ENCODE assay signal across 42 mouse cellular contexts in the genomic region with DNA sequence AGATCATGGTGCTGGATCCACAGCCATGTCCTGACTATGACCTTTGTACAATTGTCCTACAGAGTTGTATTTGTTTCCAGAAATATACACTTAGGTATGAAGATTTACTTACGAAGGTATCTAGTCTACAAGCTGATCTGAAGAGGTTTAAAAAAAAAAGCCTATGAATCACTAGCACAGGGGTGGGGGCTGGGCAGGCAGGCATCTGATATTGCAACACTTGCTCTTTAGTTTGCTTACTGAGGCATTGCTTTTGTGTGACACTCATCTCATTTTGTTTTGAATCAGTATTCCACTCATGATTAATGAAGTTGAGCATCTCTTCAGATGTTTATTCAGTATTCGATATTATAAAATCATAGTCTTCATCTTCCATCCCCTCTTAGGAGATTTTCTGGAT. TPM values are rescaled to one million over a fixed set of nuclear protein-coding genes. Genes with fewer than 3 reads are reported as not detected.
DNase-seq lines count a peak whose midpoint lies in the region; TF ChIP-seq lines count a peak whose summit lies in the region.
"Had no signal": no experiment of that assay in that cellular context is flagged by ENCODE, and none has a peak within 500 bp of the region (broad histone marks: within the 10 kb centered on the region; RNA-seq: fewer than 3 reads in every experiment).

No protein-coding gene starts in this region.

- H3K4me3 ChIP-seq in myocyte = no peak overlapping the region
- H3K4me3 ChIP-seq: embryonic facial prominence, embryonic 10.5 days; embryonic facial prominence, embryonic 15.5 days; forebrain, embryonic 10.5 days; heart, embryonic 12.5 days; hindbrain, embryonic 13.5 days; left cerebral cortex, adult 2 months; limb, embryonic 12.5 days; midbrain, embryonic 10.5 days; midbrain, embryonic 15.5 days; stomach, embryonic 15.5 days had no signal

- no peaks in the 10 kb centered on the region for H3K27me3 ChIP-seq in myocyte (ENCODE audit: control insufficient read depth, insufficient read depth, insufficient read length)
- H3K27me3 ChIP-seq: embryonic facial prominence, embryonic 15.5 days; heart, embryonic 12.5 days; hindbrain, embryonic 13.5 days; limb, embryonic 12.5 days; midbrain, embryonic 15.5 days had no signal

- no peak overlapping the region for H3K4me2 ChIP-seq in myocyte (ENCODE audit: low read depth)
- H3K4me2 ChIP-seq: embryonic facial prominence, embryonic 15.5 days; heart, embryonic 12.5 days; hindbrain, embryonic 13.5 days; limb, embryonic 12.5 days; liver, embryonic 11.5 days; midbrain, embryonic 15.5 days; stomach, embryonic 15.5 days had no signal

- TF ChIP-seq POLR2A in myocyte (IDR thresholded peaks at IDR 0.05; ENCODE audit: insufficient read length, low read depth) = no peak

- no peak overlapping the region for H3ac ChIP-seq in myocyte (ENCODE audit: control insufficient read depth, insufficient read length)

- DNase-seq in adrenal gland, adult 8-10 months = peak; percentile 2
- DNase-seq in adrenal gland, postnatal 4 days (ENCODE audit: low spot score in 2 of 2) = no peak
- DNase-seq in lung, postnatal 36 days = peak; percentile 36
- no peak for DNase-seq in lung, postnatal 25 days (ENCODE audit: low spot score)
- peak; percentile 2 for DNase-seq in adrenal gland, postnatal 10 days
- DNase-seq in urinary bladder, adult 2 months (ENCODE audit: low spot score) = no peak
- DNase-seq in kidney, adult 18-20 months = no peak
- DNase-seq: B cell, adult 2 months; cerebellum, adult 8-10 months; cerebellum, postnatal 25 days; gastrocnemius, postnatal 25 days; heart, adult 11 months; heart, postnatal 4 days; kidney, adult 9 months; kidney, postnatal 14 days; liver, postnatal 0 days; right cerebral cortex, postnatal 25 days; thymus, postnatal 14 days had no signal

- H3K79me2 ChIP-seq in myocyte (ENCODE audit: control insufficient read depth, insufficient read depth) = no peaks in the 10 kb centered on the region

- no peaks in the 10 kb centered on the region for H3K36me3 ChIP-seq in myocyte (ENCODE audit: control insufficient read depth, insufficient read depth)
- H3K36me3 ChIP-seq: embryonic facial prominence, embryonic 10.5 days; embryonic facial prominence, embryonic 15.5 days; forebrain, embryonic 10.5 days; heart, embryonic 12.5 days; hindbrain, embryonic 13.5 days; limb, embryonic 12.5 days; midbrain, embryonic 10.5 days; midbrain, embryonic 15.5 days; stomach, embryonic 15.5 days had no signal

TF ChIP-seq in myocyte, 11 proteins besides CTCF, POLR2A, EP300 and RAD21:
- TF ChIP-seq CEBPB (IDR thresholded peaks at IDR 0.05; ENCODE audit: insufficient read depth, poor library complexity, severe bottlenecking) (peak; percentile 94), TCF3 (IDR thresholded peaks at IDR 0.05; ENCODE audit: insufficient read length, low read depth) (no peak)

RNA-seq across cellular contexts. Expression of a gene that starts 21.2 kb away (rescaled TPM):
- 1 to 10 TPM in 1 of 4 experiments, not detected in 3; 1.7 TPM for total RNA-seq in adrenal gland, adult 8-10 months (2022)
- total RNA-seq in adrenal gland, postnatal 4 days (2021) = not detected
- total RNA-seq in adrenal gland, postnatal 10 days (2021) = not detected
- polyA plus RNA-seq in myocyte (2012; fragmentation: generic; extraction: Trizol) = 1.3 TPM
- 42.3 and 62.3 TPM in 2 replicates for polyA plus RNA-seq in urinary bladder, adult 2 months (2012; rRNA removed)
- total RNA-seq: CH12.LX; ES-E14; layer of hippocampus, postnatal 14 days; left cerebral cortex, adult 2 months; left cerebral cortex, postnatal 25 days; megakaryocyte progenitor cell, adult 5-6 weeks; neutrophil, adult 5-6 weeks had no signal
- polyA plus RNA-seq: embryonic facial prominence, embryonic 10.5 days; embryonic facial prominence, embryonic 15.5 days; forebrain, embryonic 10.5 days; forebrain, embryonic 16.5 days; heart, embryonic 12.5 days; heart, postnatal 0 days; hindbrain, embryonic 13.5 days; intestine, embryonic 16.5 days; limb, embryonic 12.5 days; liver, embryonic 11.5 days; lung, embryonic 16.5 days; midbrain, embryonic 10.5 days; midbrain, embryonic 15.5 days; neural tube, embryonic 11.5 days; stomach, embryonic 15.5 days had no signal

RNA-seq across cellular contexts. Expression of a gene that starts 34.6 kb away (rescaled TPM):
- total RNA-seq in adrenal gland, adult 8-10 months (2022) = under 1 TPM in 1 of 4 experiments, not detected in 3; 0.52 TPM
- 1 to 10 TPM in 1 of 2 experiments, under 1 TPM in 1; 0.84 to 1.1 TPM for total RNA-seq in adrenal gland, postnatal 4 days (2021)
- total RNA-seq in adrenal gland, postnatal 10 days (2021) = 1 to 10 TPM in 1 of 2 experiments, under 1 TPM in 1; 0.75 to 2.3 TPM
- not detected for polyA plus RNA-seq in myocyte (2012; fragmentation: generic; extraction: Trizol)
- polyA plus RNA-seq in urinary bladder, adult 2 months (2012; rRNA removed) = 14.1 and 21.5 TPM in 2 replicates
- total RNA-seq: CH12.LX; ES-E14; gastrocnemius, postnatal 25 days; layer of hippocampus, postnatal 14 days; left cerebral cortex, adult 2 months; left cerebral cortex, postnatal 25 days; megakaryocyte progenitor cell, adult 5-6 weeks; neutrophil, adult 5-6 weeks had no signal
- polyA plus RNA-seq: forebrain, embryonic 16.5 days; liver, embryonic 11.5 days; midbrain, embryonic 10.5 days; Patski had no signal

Comparison
In these comparisons a context has a peak if more than half of its experiments do, and no peak if none do; other contexts are left out.
1. DNase-seq: peak in adrenal gland, adult 8-10 months (single experiment), lung, postnatal 36 days (single experiment) and adrenal gland, postnatal 10 days (single experiment); none in adrenal gland, postnatal 4 days (0 of 2), lung, postnatal 25 days (single experiment), urinary bladder, adult 2 months (single experiment) and kidney, adult 18-20 months (single experiment).